Mouse (Mus musculus) adrenal gland, adult 2 months (tissue): ENCODE measurements at regions not wholly inside any gene's neighbourhood (a gene's known extent, or its start where the extent isn't known, plus 50 kb on each side); places are given as distances from the start of the nearest gene placed in this dataset.
"Not testable (repeated sequence)": the region's sequence is repeated elsewhere in the genome, so short reads cannot be mapped to it uniquely, and the experiment has no call there.

Experiments used
- DNase-seq: peaks from one replicate; pipeline ENCODE4 v3.0.0; 2021

GRCm38 (mm10) chr1:16904690-16905089 is 811.6 kb upstream of the 4930444P10Rik start:
- DNase-seq, result no peak

DNA sequence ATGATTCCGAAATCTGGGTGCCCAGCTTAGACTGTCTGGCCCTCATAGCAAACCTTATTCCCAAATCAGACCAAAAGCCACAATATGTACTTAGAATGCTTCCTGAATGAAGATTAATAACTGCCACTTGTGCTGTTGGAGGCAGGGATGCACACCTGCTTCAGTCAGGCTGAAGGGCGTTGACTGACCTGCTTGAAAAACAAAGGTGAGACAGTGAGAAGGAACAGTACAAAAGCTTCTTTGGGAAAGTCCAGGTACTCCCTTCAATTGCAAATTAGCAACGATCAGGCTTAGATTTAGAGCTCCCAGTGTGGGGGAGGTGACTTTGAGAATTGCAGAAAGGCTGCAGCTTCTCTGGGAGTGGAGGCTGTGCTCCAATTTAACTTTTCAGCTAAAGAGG is 775.3 kb upstream of the 4930444P10Rik start:
- DNase-seq, result not testable (repeated sequence)

DNA sequence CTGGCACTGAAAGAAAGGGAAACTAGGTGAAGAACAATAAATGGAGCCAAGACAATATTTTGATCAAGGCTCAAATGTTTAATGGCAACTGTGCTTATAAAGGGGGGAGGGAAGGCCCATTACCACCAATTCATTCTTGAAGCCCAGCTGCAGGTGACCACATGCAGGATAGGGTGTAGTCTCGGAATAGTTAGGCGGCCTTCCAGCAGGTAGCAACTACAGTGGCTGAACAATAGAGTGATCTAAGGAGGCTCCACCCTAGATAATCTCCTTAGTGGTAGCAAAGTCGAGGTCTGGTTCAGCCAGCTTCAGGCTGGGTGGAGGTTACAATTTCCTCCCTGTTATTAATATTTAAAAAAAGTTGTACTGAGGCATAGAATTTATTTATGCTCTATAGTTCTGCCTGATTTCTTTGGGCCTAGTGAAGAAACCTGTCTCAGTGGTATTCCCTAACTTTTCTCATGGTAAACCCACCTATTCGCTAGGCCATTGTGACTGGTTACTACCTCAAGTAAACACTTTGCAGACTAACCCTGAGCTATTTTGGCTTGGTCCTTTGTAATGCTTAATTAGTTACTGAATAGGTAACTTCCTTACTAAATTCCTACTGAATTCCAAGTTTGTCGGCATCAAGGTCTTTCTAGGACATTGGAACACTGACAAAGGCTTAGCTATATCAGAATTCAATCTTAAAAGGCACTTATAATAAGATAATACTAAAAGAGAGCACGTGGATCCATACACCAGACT is 774.1 kb upstream of the 4930444P10Rik start:
- DNase-seq, result not testable (repeated sequence)

GRCm38 (mm10) chr1:16837111-16837510 is 744.0 kb upstream of the 4930444P10Rik start:
- no peak for DNase-seq

- DNase-seq, result not testable (repeated sequence)
Observed at GRCm38 (mm10) chr1:16824709-16825108, 731.6 kb upstream of the 4930444P10Rik start.

- no peak for DNase-seq
Observed at GRCm38 (mm10) chr1:16824057-16824456, 730.9 kb upstream of the 4930444P10Rik start.

DNA sequence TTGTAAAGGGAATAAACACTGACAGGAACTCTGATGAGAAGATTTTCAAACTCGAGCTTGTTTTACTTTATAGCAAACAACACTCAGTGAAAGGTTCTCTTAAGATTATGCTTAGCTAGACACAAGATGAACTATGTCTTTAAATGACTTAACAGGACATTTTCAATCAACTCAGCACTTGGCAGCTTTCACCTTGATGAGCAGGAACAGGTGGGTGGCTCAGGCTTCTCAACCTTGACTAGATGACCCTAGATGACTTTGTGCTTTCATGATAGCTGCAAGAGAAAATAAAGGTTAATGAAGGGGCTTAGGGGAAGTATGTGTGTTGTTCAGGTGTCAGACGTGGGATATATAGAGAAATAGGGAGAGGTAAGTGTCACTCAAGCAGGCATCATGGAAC is 728.1 kb upstream of the 4930444P10Rik start:
- DNase-seq, result no peak

- DNase-seq, result no peak
Observed at GRCm38 (mm10) chr1:16816572-16816971, 723.4 kb upstream of the 4930444P10Rik start.

DNA sequence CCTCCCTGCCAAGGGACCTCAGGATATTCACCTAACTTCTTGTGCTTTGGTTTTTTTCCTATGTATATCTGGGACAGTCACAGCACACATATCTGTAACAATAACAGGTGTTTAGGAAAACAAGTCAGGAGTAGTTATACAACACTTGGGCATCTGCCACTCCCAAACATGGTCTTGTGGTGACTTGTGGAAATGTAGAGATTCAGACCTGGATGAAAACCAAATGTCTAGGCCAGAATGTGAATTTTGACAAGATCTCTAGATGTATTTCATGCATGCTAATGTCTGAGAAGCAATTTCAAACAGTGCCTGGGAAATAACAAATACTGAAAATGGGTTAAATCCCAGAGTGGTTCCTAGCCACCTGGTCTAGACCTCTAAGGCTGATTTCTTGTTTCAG is 722.6 kb upstream of the 4930444P10Rik start:
- DNase-seq, result no peak

DNA sequence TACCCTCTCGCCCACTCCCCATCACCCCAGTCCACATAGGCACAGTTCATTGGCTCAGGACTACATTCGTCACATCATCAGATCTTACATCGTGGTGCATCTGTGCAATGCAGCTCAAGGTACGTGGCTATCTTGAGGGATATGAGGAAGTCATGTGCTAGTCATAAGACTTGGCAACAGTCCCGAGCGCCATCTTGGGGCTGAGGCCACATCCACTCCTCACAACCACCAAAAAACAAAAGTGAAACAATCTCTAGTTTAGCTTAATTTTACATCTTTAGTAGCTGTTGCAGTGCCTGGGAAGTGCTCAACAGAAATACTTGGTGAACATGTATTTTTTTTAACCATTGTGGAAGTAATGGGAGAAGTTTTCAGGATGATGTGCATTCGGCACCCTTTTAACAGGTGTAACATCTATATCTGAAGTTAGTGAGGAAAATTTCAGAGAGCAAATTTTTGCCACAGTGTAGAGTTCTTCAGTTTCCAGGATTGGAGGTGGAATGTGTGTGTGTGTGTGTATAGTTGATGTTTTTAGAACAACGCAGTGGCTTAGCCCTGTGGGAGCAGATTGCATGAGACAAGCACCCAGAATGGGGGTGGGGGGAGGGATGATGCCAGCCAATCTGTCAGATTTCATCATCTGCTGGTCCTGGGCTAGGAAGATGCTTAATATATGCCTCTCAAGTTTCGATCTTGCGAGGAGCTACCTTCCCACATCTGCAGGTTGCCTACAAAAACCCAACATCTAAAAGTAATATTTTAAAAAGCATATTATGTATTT is 716.4 kb upstream of the 4930444P10Rik start:
- no peak for DNase-seq

DNA sequence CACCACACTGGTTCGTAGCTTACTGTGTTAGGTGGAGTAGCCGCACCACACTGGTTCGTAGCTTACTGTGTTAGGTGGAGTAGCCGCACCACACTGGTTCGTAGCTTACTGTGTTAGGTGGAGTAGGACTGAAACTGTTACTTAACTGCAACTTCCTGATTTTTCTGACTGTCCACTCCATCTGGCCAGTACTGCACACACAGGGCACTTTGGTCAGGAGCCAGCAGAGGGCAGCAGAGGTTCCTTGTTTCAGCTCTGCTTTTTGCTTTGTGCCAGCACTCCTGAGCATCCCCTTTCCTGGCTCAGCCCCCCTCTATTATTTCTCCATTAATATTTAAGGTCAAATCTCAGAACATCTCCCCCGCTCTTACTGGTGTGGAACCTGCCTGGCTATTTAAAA is 705.2 kb upstream of the 4930444P10Rik start:
- peak; percentile 61 for DNase-seq

DNA sequence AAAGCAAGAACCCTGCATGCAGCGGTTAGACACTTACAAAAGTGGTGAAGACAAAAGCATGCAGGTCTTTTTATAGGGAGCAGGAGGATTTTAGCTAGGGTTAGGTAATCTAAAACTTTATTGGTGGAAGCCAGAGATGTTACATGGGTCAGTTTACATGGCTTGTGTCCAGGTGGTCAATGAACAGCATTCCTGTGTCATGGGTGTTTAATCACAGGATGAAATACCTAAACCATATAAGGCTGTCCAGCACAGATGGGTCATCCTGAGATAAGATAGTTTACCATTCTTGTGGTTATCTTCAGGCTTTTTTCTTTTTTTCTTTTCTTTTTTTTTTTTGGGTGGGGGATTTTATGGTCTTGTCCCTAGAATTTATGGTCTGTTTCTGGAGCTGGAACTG is 703.3 kb upstream of the 4930444P10Rik start:
- DNase-seq, result no peak

- no peak for DNase-seq
Observed at GRCm38 (mm10) chr1:16790733-16791309, 697.7 kb upstream of the 4930444P10Rik start.

GRCm38 (mm10) chr1:16779791-16780190 is 686.7 kb upstream of the 4930444P10Rik start:
- no peak for DNase-seq

DNA sequence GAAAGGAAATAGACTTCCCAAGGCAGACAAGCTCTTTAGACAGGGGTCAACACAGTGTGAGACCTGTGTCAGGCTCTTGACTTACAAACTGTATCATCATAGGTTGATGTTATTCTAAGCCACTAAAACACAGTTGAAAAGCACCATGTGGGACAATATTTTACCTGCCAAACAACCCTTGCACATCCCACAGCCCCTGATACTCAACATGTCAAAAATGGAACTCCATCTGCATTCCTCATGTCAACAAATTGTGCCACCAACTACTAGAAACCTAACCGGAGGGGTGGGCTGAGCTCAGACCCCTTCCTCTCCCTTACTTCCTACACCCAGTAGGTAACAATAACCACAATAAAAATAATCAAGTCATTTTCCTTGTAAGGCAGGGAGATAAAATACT is 667.8 kb upstream of the 4930444P10Rik start:
- no peak for DNase-seq
